Mouse (Mus musculus) hindbrain, embryonic 11.5 days (tissue): ENCODE results near the gene Cux1. TPM values are rescaled to one million over a fixed set of nuclear protein-coding genes. Genes with fewer than 3 reads are reported as not detected.

Source experiments
- ATAC-seq: fragments of 200-750 bp; cut with Nextera tagmentation; 2 replicates; pipeline ENCODE4 v1.8.0; 2017; ENCODE audit warnings: mild to moderate bottlenecking, moderate TSS enrichment, moderate library complexity; ENCODE audit not compliant: low FRiP score
- DNase-seq: peaks from one replicate; pipeline ENCODE4 v3.0.0-alpha.2; 2015; ENCODE audit warnings: low spot score
- H3K27ac ChIP-seq: fragments of 300-500 bp; sonication (generic); 2 replicates; pipeline ENCODE4 v1.5.1; 2014; ENCODE audit warnings: mild to moderate bottlenecking, low read depth, low read length
- H3K27me3 ChIP-seq: fragments of 300-500 bp; sonication (generic); 2 replicates; pipeline ENCODE4 v1.6.1; 2014; ENCODE audit warnings: mild to moderate bottlenecking, low read length, moderate library complexity, mixed read lengths; ENCODE audit not compliant: control insufficient read depth, insufficient read depth
- H3K36me3 ChIP-seq: fragments of 300-500 bp; sonication (generic); 2 replicates; pipeline ENCODE4 v1.6.1; 2014; ENCODE audit warnings: mild to moderate bottlenecking, low read length, moderate library complexity, mixed read lengths; ENCODE audit not compliant: control insufficient read depth, insufficient read depth
- H3K4me1 ChIP-seq: fragments of 300-500 bp; sonication (generic); replicated peaks from 2 replicates; pipeline ENCODE4 v1.6.1; 2014; ENCODE audit warnings: low read length, mixed read lengths; ENCODE audit not compliant: control insufficient read depth, insufficient read depth
- H3K4me2 ChIP-seq: fragments of 300-500 bp; sonication (generic); replicated peaks from 2 replicates; pipeline ENCODE4 v1.6.1; 2014; ENCODE audit warnings: mild to moderate bottlenecking, low read depth, low read length
- H3K4me3 ChIP-seq: fragments of 300-500 bp; sonication (generic); 2 replicates; pipeline ENCODE4 v1.5.1; 2014; ENCODE audit warnings: low read depth, low read length
- H3K9ac ChIP-seq: fragments of 300-500 bp; sonication (generic); 2 replicates; pipeline ENCODE4 v1.6.1; 2014; ENCODE audit warnings: low read depth, low read length
- H3K9me3 ChIP-seq: fragments of 300-500 bp; sonication (generic); 2 replicates; pipeline ENCODE4 v1.6.1; 2016; ENCODE audit warnings: low read length; ENCODE audit not compliant: control insufficient read depth
- WGBS: fragments of 180-500 bp; shearing (Covaris S2); extraction: QIAGEN DNeasy Blood & Tissue Kit; methylation state at CpG from one replicate; pipeline ENCODE4 v1.1.7; 2014; 5-methylcytosine and 5-hydroxymethylcytosine counted together
- polyA plus RNA-seq: library from polyadenylated mRNA; unstranded; fragments of >200 nt; fragmentation: Nextera tagmentation; extraction: Ambion mirVana; gene quantifications from 2 replicates; pipeline ENCODE4 v1.2.1, GENCODE M21; 2014

Cux1 gene
- polyA plus RNA-seq, 1 experiment from 2014 or later: 107 TPM

DNA sequence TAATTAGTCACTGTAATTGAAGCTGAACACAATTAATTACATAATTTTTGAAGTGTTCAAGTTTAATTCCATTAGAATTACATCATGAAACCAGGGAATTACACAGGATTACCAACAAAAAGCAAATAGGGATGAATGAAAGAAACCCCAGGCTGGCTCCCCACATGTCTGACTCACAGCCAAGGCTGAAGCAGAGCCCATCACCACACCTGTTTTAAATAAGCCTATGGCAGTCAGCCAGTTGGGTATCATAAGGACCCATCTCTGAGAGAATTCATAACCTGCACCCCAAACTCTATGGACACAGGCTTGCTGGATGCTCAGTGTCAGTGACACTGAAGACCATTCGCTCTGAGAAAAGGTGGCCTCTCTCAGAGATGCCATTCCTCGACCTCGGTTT, 15.2 kb downstream of the Cux1 start:
- no peak overlapping the region for H3K4me3 ChIP-seq
- H3K4me2 ChIP-seq: no peak overlapping the region
- H3K4me1 ChIP-seq: no peaks in the 10 kb centered on the region
- ATAC-seq (no peak), DNase-seq (no peak)
- H3K9me3 ChIP-seq: no peaks in the 10 kb centered on the region
- H3K36me3 ChIP-seq: no peaks in the 10 kb centered on the region
- no peak overlapping the region for H3K9ac ChIP-seq
- H3K27ac ChIP-seq: no peak overlapping the region
- H3K27me3 ChIP-seq: no peaks in the 10 kb centered on the region
- WGBS: 85% methylated on average over 3 of the region's 3 CpGs

GRCm38 (mm10) chr5:136551571-136551970, 15.7 kb downstream of the Cux1 start:
- Histone ChIP-seq H3K27ac (no peak overlapping the region), H3K36me3 (no peaks in the 10 kb centered on the region), H3K4me3 (no peak overlapping the region), H3K9ac (no peak overlapping the region), H3K27me3 (no peaks in the 10 kb centered on the region), H3K9me3 (no peaks in the 10 kb centered on the region), H3K4me2 (no peak overlapping the region), H3K4me1 (no peaks in the 10 kb centered on the region)
- ATAC-seq (no peak), DNase-seq (no peak)
- 78% methylated on average over 6 of the region's 6 CpGs for WGBS

GRCm38 (mm10) chr5:136550726-136551125, 16.6 kb downstream of the Cux1 start:
- Histone ChIP-seq H3K9me3 (no peaks in the 10 kb centered on the region), H3K36me3 (no peaks in the 10 kb centered on the region), H3K4me2 (no peak overlapping the region), H3K4me3 (no peak overlapping the region), H3K27ac (no peak overlapping the region), H3K4me1 (no peaks in the 10 kb centered on the region), H3K27me3 (no peaks in the 10 kb centered on the region), H3K9ac (no peak overlapping the region)
- ATAC-seq (no peak), DNase-seq (no peak)
- WGBS: 14% methylated on average over 2 of the region's 2 CpGs

DNA sequence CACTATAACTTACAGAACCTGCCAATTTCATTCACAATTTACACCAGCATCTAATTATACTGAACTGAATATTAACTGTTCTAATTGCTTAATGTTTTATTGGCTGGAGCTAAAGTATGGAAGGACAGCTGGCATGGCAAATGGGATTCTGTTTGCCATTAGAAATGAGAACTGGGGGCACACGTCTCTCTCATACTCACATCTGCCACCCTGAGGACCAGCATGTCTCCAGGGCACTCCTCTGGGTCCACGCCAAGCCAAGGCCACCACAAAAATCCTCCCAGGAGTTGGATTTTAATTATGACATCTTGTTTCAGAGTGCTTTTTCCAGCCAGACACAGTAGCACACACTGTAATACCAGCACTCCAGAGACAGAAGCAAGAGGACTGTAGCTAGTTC, 18.5 kb downstream of the Cux1 start:
- Histone ChIP-seq H3K9me3 (no peaks in the 10 kb centered on the region), H3K4me1 (no peaks in the 10 kb centered on the region), H3K4me3 (no peak overlapping the region), H3K4me2 (no peak overlapping the region), H3K27ac (no peak overlapping the region), H3K36me3 (no peaks in the 10 kb centered on the region), H3K27me3 (no peaks in the 10 kb centered on the region), H3K9ac (no peak overlapping the region)
- ATAC-seq (no peak), DNase-seq (no peak)
- WGBS: 72% methylated on average over 2 of the region's 2 CpGs

GRCm38 (mm10) chr5:136545061-136545460, 22.2 kb downstream of the Cux1 start:
- Histone ChIP-seq H3K9me3 (no peaks in the 10 kb centered on the region), H3K27ac (no peak overlapping the region), H3K4me2 (no peak overlapping the region), H3K36me3 (no peaks in the 10 kb centered on the region), H3K9ac (no peak overlapping the region), H3K4me1 (no peaks in the 10 kb centered on the region), H3K4me3 (no peak overlapping the region), H3K27me3 (no peaks in the 10 kb centered on the region)
- no peak for ATAC-seq
- no peak for DNase-seq
- WGBS: 88% methylated on average over 4 of the region's 4 CpGs

DNA sequence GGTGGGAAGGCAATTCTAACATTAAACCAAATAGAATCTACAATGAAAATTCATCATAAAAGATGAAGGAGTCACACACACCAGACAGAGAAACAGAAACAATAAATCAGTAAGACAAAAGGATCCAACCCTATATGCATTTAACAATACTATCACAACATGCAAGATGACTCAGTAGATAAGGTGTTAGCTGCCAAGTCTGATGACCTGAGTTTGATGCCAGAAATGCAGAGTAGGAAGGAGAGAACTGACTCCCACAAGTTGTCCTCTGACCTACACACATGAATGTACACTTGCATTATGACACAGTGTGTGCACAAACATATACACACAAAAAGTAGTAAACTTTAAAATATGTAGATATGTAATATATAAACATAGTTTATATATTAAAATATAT, 24.1 kb downstream of the Cux1 start:
- H3K9ac ChIP-seq: no peak overlapping the region
- H3K36me3 ChIP-seq: no peaks in the 10 kb centered on the region
- no peak for DNase-seq
- no peaks in the 10 kb centered on the region for H3K4me1 ChIP-seq
- no peak overlapping the region for H3K4me2 ChIP-seq
- no peak for ATAC-seq
- H3K4me3 ChIP-seq: no peak overlapping the region
- no peaks in the 10 kb centered on the region for H3K9me3 ChIP-seq
- no peaks in the 10 kb centered on the region for H3K27me3 ChIP-seq
- no peak overlapping the region for H3K27ac ChIP-seq

DNA sequence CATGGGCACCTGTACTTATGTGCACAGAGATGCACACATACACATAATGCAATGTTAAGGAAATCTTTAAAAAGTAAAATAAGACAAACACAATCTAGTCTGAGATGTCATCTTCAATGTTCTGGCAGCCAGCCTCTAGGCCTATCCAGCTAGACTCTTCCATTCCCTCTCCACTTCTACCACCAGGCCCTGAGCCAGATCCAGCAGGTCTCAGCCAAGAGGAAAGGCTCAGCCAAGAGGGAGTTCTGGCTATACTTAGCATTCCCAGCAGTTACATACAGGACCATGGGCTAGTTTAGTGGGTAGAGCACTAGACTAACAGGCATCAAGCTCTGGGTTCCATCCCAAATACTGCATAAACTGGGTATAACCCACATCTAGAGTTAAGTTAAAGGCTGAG, 26.3 kb downstream of the Cux1 start:
- DNase-seq (no peak), ATAC-seq (no peak)
- H3K4me1 ChIP-seq: no peaks in the 10 kb centered on the region
- no peaks in the 10 kb centered on the region for H3K9me3 ChIP-seq
- no peak overlapping the region for H3K4me3 ChIP-seq
- no peaks in the 10 kb centered on the region for H3K27me3 ChIP-seq
- H3K4me2 ChIP-seq: no peak overlapping the region
- H3K27ac ChIP-seq: no peak overlapping the region
- no peaks in the 10 kb centered on the region for H3K36me3 ChIP-seq
- no peak overlapping the region for H3K9ac ChIP-seq

- 95% methylated on average over 5 of the region's 5 CpGs for WGBS
- H3K27me3 ChIP-seq: no peaks in the 10 kb centered on the region
- H3K4me1 ChIP-seq: no peaks in the 10 kb centered on the region
- H3K4me3 ChIP-seq: no peak overlapping the region
- H3K36me3 ChIP-seq: no peaks in the 10 kb centered on the region
- no peak overlapping the region for H3K27ac ChIP-seq
- H3K4me2 ChIP-seq: no peak overlapping the region
- DNase-seq (no peak), ATAC-seq (no peak)
- H3K9ac ChIP-seq: no peak overlapping the region
- H3K9me3 ChIP-seq: no peaks in the 10 kb centered on the region
These were observed 27.0 kb downstream of the Cux1 start for GRCm38 (mm10) chr5:136540055-136540838.

DNA sequence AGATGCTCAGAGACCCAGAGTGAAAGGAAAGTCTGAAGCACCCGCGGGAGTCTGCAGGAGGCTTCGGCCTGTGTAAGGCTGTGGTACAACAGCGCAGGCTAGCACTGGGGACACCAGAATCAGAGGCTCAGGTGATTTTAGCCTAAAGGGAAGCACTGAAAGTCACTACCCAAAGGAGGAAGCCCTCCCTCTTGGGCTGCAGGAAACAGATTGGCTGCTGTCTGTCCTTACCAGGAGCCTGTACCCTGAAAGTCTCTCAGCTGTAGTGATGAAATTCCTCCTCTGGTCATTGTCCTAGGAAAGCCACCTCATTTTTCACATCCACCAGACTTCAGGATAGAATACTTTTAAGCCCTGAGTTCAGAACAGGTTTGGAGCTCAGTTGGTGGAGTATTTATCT, 30.5 kb downstream of the Cux1 start:
- no peak overlapping the region for H3K4me2 ChIP-seq
- no peaks in the 10 kb centered on the region for H3K27me3 ChIP-seq
- ATAC-seq: no peak
- DNase-seq: no peak
- no peak overlapping the region for H3K27ac ChIP-seq
- 93% methylated on average over 4 of the region's 4 CpGs for WGBS
- H3K9ac ChIP-seq: no peak overlapping the region
- no peaks in the 10 kb centered on the region for H3K36me3 ChIP-seq
- H3K4me3 ChIP-seq: no peak overlapping the region
- no peaks in the 10 kb centered on the region for H3K4me1 ChIP-seq
- no peaks in the 10 kb centered on the region for H3K9me3 ChIP-seq
